Mouse (Mus musculus) kidney, embryonic 14.5 days (tissue): Measurements from ENCODE around the gene Hypk. TPM values are rescaled to one million over a fixed set of nuclear protein-coding genes. Genes with fewer than 3 reads are reported as not detected.
"Not testable (repeated sequence)": the region's sequence is repeated elsewhere in the genome, so short reads cannot be mapped to it uniquely, and the experiment has no call there.

Experiments
- ATAC-seq: fragments of 200-750 bp; cut with Nextera tagmentation; 2 replicates; pipeline ENCODE4 v1.8.0; 2017; ENCODE audit warnings: moderate number of reproducible peaks, mild to moderate bottlenecking, moderate TSS enrichment, moderate library complexity; ENCODE audit not compliant: low FRiP score, low TSS enrichment
- H3K27ac ChIP-seq: fragments of 300-500 bp; sonication (generic); 2 replicates; pipeline ENCODE4 v1.5.1; 2014; ENCODE audit warnings: low read depth, mild to moderate bottlenecking, low read length, moderate library complexity, mixed read lengths
- H3K27me3 ChIP-seq: fragments of 300-500 bp; sonication (generic); 2 replicates; pipeline ENCODE4 v1.6.1; 2014; ENCODE audit warnings: mild to moderate bottlenecking, low read length; ENCODE audit not compliant: control insufficient read depth, insufficient read depth
- H3K36me3 ChIP-seq: fragments of 300-500 bp; sonication (generic); 2 replicates; pipeline ENCODE4 v1.6.1; 2014; ENCODE audit warnings: low read length, mixed read lengths; ENCODE audit not compliant: control insufficient read depth, insufficient read depth
- H3K4me1 ChIP-seq: fragments of 300-500 bp; sonication (generic); 2 replicates; pipeline ENCODE4 v1.6.1; 2014; ENCODE audit warnings: low read length, mixed read lengths; ENCODE audit not compliant: control insufficient read depth, insufficient read depth
- H3K4me2 ChIP-seq: fragments of 300-500 bp; sonication (generic); replicated peaks from 2 replicates; pipeline ENCODE4 v1.6.1; 2014; ENCODE audit warnings: low read depth, mild to moderate bottlenecking, low read length
- H3K4me3 ChIP-seq: fragments of 300-500 bp; sonication (generic); 2 replicates; pipeline ENCODE4 v1.5.1; 2014; ENCODE audit warnings: mild to moderate bottlenecking, low read length
- H3K9ac ChIP-seq: fragments of 300-500 bp; sonication (generic); 2 replicates; pipeline ENCODE4 v1.6.1; 2014; ENCODE audit warnings: low read depth, mild to moderate bottlenecking, low read length, moderate library complexity
- H3K9me3 ChIP-seq: fragments of 300-500 bp; sonication (generic); 2 replicates; pipeline ENCODE4 v1.6.1; 2016; ENCODE audit warnings: low read length; ENCODE audit not compliant: control insufficient read depth
- WGBS: fragments of 180-500 bp; shearing (Covaris S2); extraction: QIAGEN DNeasy Blood & Tissue Kit; methylation state at CpG from one replicate; pipeline ENCODE4 v1.1.7; 2014; 5-methylcytosine and 5-hydroxymethylcytosine counted together
- polyA plus RNA-seq: library from polyadenylated mRNA; unstranded; fragments of >200 nt; fragmentation: Nextera tagmentation; extraction: Ambion mirVana; gene quantifications from 2 replicates; pipeline ENCODE4 v1.2.1, GENCODE M21; 2014

Gene Hypk
- polyA plus RNA-seq, 1 experiment from 2014 or later: 116 TPM

DNA sequence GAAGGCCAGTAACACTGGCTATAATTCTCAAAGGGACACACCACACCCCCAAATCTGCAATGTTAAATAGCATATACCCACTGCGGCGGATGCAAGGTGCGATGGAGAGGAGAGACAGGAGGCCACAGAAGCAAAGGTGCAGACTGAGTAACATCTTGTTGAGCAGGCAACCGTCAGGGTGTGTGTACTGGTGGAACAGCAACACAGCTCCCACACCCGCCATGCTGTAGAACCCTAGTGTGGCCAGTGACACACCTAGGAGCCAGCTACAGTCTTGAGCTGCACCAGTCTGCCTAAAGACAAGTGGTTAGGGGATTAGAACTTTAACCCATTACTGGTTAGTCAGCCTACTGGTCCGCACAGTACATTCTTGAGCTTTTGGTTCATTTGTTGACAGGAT lies 827 bp downstream of the Hypk start:
- Histone ChIP-seq H3K36me3 (peaks cover 30% of the 10 kb centered on the region), H3K27me3 (no peaks in the 10 kb centered on the region), H3K27ac (no peak overlapping the region), H3K4me3 (no peak overlapping the region), H3K9ac (no peak overlapping the region), H3K4me1 (peaks cover 8% of the 10 kb centered on the region; the same call in 1 of the 2 replicates), H3K4me2 (no peak overlapping the region), H3K9me3 (no peaks in the 10 kb centered on the region)
- WGBS: 90% methylated on average over 6 of the region's 6 CpGs
- no peak for ATAC-seq

DNA sequence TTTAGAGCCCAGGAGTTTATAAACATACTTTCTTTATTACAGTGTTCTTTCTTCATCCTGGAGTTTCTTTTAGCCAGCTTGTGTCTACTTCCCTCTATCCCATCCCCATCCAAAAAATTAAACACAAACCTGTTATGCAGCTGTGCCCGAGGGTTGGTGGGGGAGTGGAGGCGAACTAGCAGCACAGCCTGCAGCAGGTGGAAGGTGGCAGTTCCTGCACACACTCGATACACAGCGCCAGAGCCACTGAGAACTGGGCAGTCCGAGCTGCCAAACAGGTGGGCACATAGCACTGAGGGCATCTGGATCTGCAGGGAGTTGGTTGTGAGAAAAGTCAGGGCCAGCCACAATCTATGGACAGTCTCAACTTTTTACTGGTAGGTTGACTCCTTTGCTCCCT lies 2.4 kb downstream of the Hypk start:
- Histone ChIP-seq H3K4me3 (no peak overlapping the region), H3K27me3 (no peaks in the 10 kb centered on the region), H3K9me3 (no peaks in the 10 kb centered on the region), H3K36me3 (peaks cover 38% of the 10 kb centered on the region), H3K9ac (no peak overlapping the region), H3K4me1 (peaks cover 8% of the 10 kb centered on the region; the same call in 1 of the 2 replicates), H3K27ac (no peak overlapping the region), H3K4me2 (no peak overlapping the region)
- no peak for ATAC-seq
- 79% methylated on average over 5 of the region's 5 CpGs for WGBS

DNA sequence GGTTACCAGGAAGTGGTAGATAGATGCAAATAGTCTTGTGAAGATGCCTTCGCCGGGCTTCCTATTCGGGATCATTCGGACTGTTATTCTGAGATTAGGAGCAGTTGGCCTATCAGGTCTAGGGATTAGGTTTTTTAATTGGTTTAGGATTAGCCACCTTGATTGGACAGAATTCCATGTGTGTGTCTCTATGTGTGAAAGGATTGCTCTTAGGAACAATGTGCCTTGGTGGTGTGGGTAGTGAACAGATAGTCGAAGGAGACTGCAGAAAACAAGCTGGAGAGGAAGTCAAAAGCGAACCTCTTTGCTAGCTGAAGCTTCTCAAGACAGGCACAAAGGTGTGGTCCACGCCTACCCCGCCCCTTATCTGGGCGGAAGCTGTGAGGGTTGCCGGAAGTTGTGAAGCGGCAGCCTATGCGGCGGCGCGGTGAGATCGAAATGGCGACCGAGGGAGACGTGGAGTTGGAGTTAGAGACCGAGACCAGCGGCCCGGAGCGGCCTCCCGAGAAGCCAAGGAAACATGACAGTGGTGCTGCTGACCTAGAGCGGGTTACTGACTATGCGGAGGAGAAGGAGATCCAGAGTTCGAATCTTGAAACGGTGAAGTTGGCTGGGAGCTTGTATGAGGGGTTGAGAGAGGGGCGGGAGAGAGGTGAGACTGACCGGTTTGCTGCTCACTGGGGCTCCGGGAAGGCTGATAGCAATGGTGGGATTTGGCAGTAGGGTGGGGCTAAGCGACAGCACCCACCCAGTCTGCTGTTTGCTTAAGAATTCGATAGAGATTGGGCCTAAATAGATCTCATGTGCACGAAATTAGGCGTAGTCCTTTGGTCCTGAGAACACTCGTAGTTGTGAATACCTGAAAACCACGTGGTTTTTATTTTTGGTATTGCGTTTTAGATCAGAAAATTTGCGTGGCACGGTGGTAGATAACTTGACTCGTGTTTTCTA lies 3.9 kb downstream of the Hypk start, which contains the start of gene Serinc4:
Gene Serinc4 (minus strand): TSS at position 90 of the 951 bp plus-strand sequence.
- H3K4me2 ChIP-seq: peak within 1 kb of the TSS; percentile 43
- peaks cover 31% of the 10 kb centered on the region for H3K36me3 ChIP-seq
- peak within 1 kb of the TSS; percentile 75 for H3K4me3 ChIP-seq
- no peaks in the 10 kb centered on the region for H3K9me3 ChIP-seq
- peak within 1 kb of the TSS; percentile 70 for H3K9ac ChIP-seq
- peak; percentile 93 for ATAC-seq
- peaks cover 5% of the 10 kb centered on the region; the same call in 1 of the 2 replicates for H3K4me1 ChIP-seq
- 5% methylated on average over 41 of the region's 41 CpGs for WGBS
- peak within 1 kb of the TSS; percentile 75 for H3K27ac ChIP-seq
- H3K27me3 ChIP-seq: no peaks in the 10 kb centered on the region

DNA sequence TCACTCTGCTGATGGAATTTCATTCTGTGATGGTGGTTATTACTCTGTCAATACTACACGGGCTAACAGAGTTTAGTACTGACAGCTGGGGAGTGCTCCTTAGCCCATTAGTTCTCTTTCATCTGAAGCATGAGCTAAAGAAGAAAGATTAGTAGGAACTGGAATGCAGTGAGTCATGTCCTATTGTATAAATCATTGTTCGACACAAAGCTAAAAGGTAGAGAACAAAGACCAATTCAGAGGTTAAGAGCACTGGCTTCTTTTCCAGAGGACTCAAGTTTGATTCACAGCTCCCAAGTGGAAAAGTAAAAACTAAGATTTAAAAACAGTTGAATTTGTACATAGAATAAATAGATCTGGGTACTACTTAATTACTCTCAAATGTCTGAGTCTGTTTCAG lies 7.0 kb downstream of the Hypk start:
- H3K4me2 ChIP-seq: no peak overlapping the region
- WGBS: 54% methylated on average over 2 of the region's 2 CpGs
- no peak overlapping the region for H3K27ac ChIP-seq
- no peak overlapping the region for H3K4me3 ChIP-seq
- peaks cover 5% of the 10 kb centered on the region; the same call in 1 of the 2 replicates for H3K4me1 ChIP-seq
- no peaks in the 10 kb centered on the region for H3K9me3 ChIP-seq
- ATAC-seq: no peak
- peaks cover 17% of the 10 kb centered on the region; the same call in 1 of the 2 replicates for H3K36me3 ChIP-seq
- no peak overlapping the region for H3K9ac ChIP-seq
- H3K27me3 ChIP-seq: no peaks in the 10 kb centered on the region

DNA sequence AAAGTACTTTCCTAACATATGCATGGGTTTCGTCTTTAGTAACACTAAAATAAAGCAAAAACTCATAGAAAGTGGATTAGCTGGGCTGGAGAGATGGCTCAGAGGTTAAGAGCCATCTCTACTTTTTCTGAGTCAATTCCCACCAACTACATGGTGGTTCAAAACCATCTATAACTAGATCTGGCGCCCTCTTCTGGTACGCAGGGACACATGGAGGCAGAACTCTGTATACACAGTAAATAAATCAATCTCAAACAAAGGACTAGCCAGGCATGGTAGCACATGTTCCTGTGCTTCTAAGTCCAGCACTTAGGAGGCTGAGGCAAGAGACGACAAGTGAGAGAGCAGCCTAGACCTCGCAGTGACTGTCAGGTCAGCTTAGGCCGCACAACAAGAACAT lies 15.9 kb downstream of the Hypk start:
- H3K9me3 ChIP-seq, H3K4me2 ChIP-seq, H3K4me1 ChIP-seq, H3K27me3 ChIP-seq, H3K4me3 ChIP-seq, H3K36me3 ChIP-seq, ATAC-seq, H3K9ac ChIP-seq, H3K27ac ChIP-seq: not testable (repeated sequence)
- 60% methylated on average over 1 of the region's 6 CpGs for WGBS

DNA sequence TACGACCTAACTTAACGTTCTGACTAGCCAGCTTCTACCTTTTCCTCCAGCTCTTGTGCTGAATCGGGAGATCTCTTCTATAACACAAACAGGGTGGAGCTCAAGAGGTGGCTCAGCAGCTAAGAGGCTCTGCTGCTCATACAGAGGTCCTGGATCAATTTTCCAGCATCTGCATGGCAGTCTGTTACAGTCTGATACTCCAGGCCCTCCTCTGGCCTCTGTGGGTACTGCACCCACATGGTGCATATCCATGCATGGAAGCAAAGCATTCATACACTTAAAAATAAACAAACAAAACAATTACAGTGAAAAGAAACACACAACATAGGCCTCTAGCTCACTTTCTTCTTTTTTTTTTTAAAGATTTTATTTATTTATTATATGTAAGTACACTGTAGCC lies 19.7 kb downstream of the Hypk start:
- not testable (repeated sequence) for ATAC-seq, H3K4me1 ChIP-seq, H3K4me3 ChIP-seq, H3K27me3 ChIP-seq, H3K9me3 ChIP-seq, H3K27ac ChIP-seq, H3K4me2 ChIP-seq, H3K9ac ChIP-seq, H3K36me3 ChIP-seq
- 95% methylated on average over 3 of the region's 3 CpGs for WGBS

DNA sequence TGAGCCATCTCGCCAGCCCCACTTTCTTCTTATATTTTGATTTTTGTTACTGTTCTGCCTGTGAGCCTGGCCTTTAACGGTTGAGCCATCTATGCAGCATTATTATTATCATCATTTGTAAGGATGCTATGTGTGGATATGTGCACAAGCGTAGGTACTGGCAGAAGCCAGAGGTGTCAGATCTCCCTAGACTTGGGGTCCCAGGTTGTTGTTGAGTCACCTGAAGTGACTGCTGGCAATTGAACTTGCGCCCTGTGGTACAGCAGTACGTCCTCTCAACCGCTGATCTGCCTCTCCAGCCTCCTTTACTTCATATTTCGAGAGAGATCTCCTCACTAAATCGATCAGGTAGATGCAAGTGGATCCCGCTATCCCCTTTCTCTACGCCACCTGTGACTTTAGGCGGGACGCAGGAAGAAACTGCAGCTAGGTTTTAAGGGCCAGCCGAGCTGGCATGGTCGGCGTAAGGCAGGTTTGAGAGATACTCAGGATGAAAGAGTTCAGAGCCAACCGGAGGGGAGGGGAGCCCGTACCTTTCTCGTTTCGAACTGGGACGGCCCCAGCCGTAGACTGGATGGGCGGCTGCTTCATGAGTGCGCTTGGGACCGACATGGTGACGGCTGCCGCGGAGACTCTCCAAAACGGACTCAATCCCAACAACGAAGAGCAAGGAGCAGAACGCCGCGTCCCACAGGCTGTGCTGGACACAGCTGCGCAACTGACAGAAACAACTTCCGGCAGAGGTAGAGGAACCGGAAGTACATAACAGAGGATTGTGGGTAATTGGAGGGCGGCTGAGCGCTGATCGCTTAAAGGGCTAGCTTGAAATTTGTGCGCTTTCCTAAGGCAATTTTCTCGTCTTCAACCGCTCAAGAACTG lies 20.4 kb downstream of the Hypk start, which contains the start of gene Mfap1b:
Gene Mfap1b (minus strand): TSS at position 767 of the 879 bp plus-strand sequence.
- not testable (repeated sequence) for H3K9me3 ChIP-seq, H3K36me3 ChIP-seq, H3K27me3 ChIP-seq, H3K27ac ChIP-seq, H3K4me1 ChIP-seq
- WGBS: 6% methylated on average over 39 of the region's 41 CpGs
- peak; percentile 94 for ATAC-seq
- H3K4me3 ChIP-seq: peak within 1 kb of the TSS; percentile 62
- H3K4me2 ChIP-seq: peak within 1 kb of the TSS; percentile 52
- H3K9ac ChIP-seq: peak within 1 kb of the TSS; percentile 60

DNA sequence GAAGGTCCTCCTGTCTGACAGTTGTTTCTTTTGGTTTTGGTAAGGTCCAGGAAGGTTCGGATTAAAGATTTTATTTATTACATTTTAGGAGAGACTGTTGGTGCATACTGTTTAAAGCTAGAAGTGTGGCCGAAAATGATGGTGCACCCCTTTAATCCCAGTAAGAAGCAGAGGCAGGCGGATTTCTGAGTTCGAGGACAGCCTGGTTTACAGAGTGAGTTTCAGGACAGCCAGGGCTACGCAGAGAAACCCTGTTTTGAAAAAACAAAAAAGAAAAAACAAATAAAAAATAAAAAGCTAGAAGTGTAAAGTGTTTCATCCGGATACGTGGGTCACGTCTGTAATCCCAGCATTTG lies 21.1 kb downstream of the Hypk start:
- peak overlapping the region; percentile 60; the same call in 1 of the 2 replicates for H3K9ac ChIP-seq
- no peak for ATAC-seq
- 36% methylated on average over 8 of the region's 8 CpGs for WGBS

More for the DNA sequence above, 21.1 kb downstream of the Hypk start:
- Histone ChIP-seq H3K36me3 (no peaks in the 10 kb centered on the region), H3K4me2 (peak overlapping the region; percentile 52), H3K4me3 (peak overlapping the region; percentile 62), H3K27me3 (no peaks in the 10 kb centered on the region), H3K9me3 (no peaks in the 10 kb centered on the region), H3K27ac (no peak overlapping the region; the same call in 1 of the 2 replicates), H3K4me1 (no peaks in the 10 kb centered on the region; the same call in 1 of the 2 replicates)
